Mouse (Mus musculus) gastrocnemius, postnatal 4 days (tissue): ENCODE data around the gene Fbp2. TPM values are rescaled to one million over a fixed set of nuclear protein-coding genes. Genes with fewer than 3 reads are reported as not detected.

Experiments used
- DNase-seq, 2 experiments: peaks; one replicate each; pipeline ENCODE4 v3.0.0; 2021 to 2022; ENCODE audit warnings: low spot score in 2 of 2, mixed read lengths in 2 of 2
- long read RNA-seq, 2 experiments: library from polyadenylated mRNA; stranded (forward); transcript quantifications; one replicate each; pipeline ENCODE4 v2.0.0; 2021
- total RNA-seq, 2 experiments: library from RNA; stranded (reverse); gene quantifications; 2 replicates each; pipeline ENCODE4 v1.2.3; 2021

Gene Fbp2
- 100 to 1,000 TPM; 222 to 224 TPM for total RNA-seq
- long read RNA-seq, experiment 1, transcript Fbp2-201 (7 exons, 1,354 nt) = major isoform, 310 of 334 reads
- long read RNA-seq, experiment 1, partial matches to known transcripts = 6 of 334 reads
- long read RNA-seq, experiment 1, other reads (novel, unspliced or antisense) = 18 of 334 reads
- long read RNA-seq, experiment 2, transcript Fbp2-201 (7 exons, 1,354 nt) = major isoform, 270 of 278 reads
- long read RNA-seq, experiment 2, partial matches to known transcripts = 3 of 278 reads
- long read RNA-seq, experiment 2, other reads (novel, unspliced or antisense) = 5 of 278 reads

DNA sequence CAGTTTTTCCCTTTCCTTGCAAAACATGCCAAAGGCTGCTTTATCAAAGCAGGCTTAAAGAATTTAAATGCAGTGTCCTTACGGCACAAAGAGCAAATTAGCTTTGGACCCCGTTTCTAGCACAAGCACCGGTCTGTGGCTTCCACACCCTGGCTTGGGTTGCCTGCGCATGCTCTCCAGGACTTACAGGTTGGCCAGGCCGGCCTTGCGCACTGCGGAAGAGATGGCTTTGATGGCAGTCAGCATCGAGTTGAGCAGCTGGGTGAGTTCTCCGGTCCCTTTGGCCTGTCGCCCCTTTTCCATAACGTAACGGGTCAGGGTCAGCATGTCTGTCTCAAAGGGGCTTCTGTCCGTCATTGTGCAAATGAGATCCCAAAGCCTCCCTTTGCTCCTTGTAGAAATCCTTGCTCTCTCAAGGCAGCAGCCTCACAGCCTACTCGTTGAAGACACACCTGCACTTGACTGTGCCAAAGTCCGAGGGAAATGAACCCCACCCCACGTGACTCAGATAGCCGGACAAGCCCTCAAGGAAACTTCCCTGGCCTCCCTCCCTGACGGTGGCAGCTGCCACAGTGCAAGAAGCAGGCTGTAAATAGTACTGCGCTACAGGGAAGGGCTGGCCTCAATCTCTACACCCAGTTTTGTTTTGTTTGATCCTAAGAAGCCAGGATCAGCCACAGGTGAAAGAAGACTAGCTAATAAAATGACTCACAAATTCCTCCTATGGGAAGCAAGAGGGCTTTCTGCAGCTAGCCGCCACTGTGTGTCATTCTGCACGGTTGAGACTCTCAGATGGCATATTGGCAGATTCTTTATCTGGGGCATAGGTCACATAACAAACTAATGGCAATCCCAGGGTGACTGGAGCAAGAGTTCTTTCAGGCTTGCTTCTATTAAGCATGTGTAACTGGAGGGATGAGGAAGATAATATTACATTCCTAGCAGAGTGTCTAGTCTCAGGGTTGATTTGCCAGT lies at the start of gene Fbp2:
Gene Fbp2, minus strand, starts transcription at position 482 of the 975 bp plus-strand sequence.
- peak in 1 of 2 experiments; percentile 24 for DNase-seq

DNA sequence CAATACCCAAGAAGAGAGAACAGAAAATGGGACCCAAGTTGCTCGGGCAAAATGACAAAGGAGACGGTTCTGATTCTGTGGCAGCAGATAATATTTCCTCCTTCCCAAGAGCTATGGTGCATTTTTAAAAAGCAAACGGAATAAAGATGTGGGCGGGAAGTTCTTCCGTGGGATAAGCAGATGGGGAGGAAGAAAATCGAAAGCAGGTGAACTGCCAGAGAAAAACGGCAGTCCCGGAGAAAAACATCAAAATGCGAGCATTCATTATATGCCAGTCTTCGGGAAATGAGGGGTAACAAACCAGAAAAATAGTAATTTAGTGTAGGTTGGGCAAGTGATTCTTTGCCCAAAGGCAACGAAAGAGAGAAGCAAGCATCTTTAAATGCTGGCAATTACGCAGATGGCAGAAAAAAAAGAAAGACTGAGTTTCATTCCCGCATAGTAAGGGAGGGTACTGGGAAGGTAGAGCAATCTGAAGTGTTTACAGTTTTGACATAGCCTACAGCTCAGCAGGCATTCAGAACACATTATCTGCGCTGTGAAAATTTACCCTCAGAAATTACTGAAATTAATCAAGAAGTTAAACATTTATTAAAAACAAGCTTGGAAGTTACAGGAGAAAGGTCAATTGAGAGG lies 49.4 kb upstream of the Fbp2 start:
- DNase-seq = no peak

DNA sequence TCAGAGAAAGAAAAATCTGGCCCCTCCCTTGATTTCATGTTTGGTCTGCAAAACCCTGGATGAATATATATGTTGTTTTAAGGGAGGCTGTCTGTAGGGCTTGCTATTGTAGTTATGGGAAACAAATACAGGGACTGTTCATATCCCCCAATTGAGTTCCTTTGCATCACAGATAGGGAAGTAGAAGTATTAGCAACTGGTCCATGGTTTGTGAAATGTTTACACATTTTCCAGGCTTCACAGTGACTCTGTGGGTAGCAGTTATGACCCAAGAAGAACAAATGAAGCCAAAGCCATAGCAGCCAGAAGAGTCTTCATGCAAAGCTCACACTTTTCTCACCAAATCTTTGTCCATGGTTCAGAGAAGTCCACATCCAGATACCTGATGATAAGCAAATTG lies 42.9 kb upstream of the Fbp2 start:
- DNase-seq = no peak

DNA sequence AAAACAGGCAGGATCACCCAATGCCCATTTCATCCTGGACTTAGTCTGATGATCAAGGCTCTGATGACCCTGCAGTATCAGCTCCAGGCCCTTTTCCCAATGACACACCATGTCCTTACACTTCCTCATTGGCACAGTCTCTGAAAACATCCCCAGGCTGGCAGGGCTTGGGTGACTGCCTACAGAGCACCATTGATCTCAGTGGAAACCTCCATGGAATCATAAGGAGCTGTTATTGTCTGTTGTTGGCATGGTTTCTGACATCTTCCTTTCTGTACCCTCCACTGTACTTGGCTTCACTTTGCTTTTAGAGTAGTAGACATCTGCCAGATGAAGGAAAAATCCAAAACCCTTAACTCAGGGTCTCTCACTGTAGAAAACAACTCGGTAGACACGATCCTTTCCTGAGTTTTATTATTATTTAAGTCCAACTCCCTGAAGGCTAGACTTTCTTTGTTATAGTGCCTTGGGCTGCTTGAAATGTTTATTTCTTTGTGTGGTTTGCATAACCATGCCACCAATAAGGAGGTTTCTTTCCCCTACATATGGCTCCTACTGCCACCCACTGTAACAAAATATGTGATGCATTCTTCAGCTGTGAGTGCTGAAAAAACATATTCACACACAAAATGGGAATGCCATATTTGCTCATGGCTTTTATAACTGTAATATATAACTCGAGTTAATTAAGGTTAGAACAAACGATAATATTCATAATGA lies 39.9 kb upstream of the Fbp2 start:
- no peak for DNase-seq

DNA sequence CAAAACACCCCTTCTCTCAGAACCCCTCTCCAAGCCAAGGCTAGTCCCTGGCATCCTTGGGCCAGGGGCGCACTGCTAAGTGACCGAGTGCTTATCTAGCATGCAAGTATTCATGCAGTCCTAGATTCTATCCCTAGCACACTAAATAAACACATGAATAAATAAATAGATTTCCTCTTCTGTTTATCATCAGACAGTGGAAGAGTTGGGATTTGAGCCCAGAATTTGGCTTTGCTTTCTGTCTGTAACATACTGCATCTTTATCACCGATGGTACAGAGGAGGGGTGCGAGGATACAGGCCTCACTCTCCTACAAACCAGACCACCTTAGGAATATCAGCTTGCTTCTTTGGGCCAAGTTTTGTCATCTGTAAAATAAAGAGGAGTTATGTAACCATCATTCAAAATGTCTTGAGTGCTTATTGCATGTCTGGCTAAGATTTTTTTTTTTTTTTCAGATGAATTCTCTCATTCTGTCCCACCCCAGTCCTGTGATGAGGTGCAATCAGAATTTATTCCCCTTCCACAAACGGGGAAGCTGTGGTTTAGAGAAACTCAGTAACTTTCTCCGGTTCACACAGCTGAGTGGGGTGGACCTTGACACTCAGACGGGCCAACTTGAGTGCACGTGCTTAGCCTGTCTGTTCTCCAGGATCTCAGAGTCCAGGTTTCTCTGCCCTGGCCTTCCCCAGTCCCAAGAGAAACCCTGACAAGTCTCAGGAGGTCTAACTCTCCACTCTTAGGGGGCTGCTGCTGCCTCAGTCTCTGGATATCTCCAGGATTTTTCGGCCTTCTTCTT lies 35.0 kb upstream of the Fbp2 start:
- no peak for DNase-seq

DNA sequence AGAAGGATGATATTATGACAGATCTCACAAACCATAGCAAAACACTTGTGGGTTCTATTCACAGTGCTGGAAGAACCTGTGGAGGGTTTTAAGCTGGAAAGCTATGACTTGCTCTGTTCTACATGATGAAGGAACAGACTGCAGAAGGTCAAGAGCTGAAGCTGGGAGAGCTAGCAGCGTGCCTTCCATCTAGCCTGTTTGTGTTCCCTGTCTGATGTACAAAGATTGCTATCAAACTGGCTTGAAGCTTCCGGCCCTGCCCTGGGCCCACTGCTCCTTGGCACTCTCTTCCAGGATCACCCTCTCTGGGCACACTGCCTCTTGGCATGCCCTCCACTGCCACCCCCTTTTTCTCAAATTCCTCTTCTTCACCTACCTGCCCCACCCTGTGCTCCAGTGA lies 31.1 kb upstream of the Fbp2 start:
- DNase-seq = no peak

DNA sequence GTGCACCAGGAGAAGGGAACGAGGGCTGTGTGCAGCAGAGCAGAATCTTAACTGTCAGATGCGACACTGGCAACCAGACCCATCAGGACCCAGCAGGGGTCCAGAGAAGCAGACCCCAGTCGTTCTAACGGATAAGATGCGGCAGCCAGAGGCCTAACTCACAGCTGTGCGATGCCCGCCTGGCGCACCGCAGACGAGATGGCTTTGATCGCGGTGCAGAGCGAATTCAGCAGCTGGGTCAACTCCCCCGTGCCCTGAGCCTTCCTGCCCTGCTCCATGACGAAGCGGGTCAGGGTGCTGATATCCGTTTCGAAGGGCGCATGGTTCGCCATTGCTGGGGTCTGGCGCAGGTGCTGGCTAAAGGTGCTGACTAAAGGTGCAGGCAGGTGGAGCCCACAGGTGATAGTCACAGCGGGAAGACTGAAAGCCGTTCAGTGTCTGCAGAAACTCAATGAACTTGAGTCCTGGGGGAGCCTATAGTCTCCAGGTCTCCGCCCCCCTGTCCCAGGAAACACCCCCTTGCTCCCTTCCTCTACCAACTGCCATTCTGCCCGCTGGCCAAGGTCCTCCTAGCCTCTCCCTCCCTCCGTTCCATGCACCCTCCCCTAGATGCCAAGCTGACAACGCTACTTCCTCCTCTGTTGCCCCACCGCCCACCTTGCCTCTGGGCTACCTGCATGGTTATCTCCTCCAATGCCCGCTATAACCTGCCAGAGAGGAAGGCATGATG lies 29.7 kb upstream of the Fbp2 start, which contains the start of gene Fbp1:
Gene Fbp1, minus strand, starts transcription at position 571 of the 730 bp plus-strand sequence.
- no peak for DNase-seq

DNA sequence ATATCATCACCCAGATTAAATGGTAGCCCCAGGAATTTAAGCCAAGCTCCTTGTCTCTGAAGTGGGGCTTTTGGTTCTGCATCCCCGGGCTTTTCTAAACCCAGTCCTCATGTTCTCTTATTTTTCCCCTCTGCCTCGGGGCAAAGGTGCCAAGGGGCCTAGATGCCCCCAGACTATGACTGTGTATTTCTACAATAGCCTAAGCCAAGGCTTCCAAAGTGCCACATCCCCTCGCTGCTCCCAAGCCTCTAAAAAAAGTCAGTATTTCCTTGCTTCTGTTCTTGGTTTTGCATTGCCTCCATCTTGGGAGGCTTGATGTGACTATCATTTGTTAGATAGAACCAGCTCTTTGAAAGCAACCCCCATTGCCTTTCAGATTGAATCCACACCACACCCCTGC lies 26.3 kb upstream of the Fbp2 start:
- no peak for DNase-seq

DNA sequence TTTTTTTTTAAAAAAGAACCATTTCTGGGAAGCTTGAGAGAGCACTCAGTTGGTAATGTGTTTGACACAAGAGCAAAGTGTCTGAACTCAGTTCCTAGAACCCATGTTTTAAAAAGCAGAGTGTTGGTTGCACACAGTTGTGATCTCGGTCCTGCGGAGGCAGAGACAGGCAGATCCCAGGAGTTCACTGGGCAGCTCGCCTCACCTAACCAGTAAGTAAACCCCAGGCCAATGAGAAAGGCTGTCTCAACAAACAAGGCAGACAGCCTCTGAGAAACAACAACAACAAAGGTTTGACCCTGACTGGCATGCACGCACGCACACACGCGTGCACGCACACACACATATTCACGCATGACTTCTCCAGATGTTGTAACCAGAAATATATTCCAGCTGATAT lies 25.7 kb upstream of the Fbp2 start:
- no peak for DNase-seq

DNA sequence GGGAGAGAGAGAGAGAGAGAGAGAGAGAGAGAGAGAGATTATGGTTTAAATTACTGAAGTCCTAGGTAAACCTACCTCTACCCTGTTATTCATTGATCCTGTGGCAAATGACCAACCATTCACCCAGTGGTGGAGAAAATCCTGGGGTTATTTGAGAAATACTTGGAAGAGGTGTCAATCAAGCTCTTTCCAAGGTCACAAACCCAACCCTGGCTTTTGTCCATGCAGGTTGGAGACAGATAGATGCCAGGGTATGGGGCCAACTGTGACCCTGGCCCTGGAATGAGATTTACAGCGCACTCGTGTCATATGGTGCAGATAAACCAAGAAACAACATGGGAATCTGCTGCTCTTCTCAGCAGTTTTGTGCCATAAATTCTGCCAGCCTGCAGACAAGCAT lies 25.2 kb upstream of the Fbp2 start:
- no peak for DNase-seq

DNA sequence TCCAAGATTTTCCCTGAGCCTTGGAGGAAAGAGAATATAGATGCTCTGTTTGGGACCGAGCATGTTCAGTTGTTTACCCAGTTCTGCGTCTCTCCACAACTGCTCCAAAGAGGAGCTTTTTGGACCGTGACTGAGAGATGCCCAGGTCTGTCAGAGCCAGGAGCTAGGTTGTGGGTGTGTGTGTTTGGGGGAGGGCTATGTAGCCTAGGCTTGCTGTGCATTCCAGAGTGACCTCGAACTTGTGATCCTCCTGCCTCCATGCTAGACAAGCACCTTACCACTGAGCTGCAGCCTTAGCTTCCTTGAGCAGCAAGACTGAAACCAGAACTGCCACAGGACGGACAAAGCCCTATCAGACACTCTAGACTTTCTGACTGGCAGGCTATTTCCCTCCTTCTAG lies 24.6 kb upstream of the Fbp2 start:
- DNase-seq = no peak

DNA sequence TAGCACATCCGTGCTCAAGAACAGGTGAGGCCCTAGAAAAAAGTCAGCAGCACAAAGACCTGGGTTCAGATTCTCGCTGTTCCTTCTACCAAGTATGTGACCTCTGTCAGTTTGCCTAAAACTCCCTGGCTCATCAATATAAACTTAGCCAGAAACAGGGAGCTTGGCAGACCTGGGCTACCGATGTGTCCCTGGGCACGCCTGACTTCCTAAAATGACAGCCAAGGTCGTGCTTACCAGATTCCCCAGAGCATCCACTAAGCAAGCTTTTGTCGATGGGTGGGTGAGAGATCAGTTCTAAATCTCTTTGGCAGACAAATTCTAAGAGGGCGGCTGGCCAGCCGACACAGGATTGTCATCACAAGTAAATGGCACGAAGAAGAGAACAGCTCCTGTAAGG lies 23.1 kb upstream of the Fbp2 start:
- no peak for DNase-seq

DNA sequence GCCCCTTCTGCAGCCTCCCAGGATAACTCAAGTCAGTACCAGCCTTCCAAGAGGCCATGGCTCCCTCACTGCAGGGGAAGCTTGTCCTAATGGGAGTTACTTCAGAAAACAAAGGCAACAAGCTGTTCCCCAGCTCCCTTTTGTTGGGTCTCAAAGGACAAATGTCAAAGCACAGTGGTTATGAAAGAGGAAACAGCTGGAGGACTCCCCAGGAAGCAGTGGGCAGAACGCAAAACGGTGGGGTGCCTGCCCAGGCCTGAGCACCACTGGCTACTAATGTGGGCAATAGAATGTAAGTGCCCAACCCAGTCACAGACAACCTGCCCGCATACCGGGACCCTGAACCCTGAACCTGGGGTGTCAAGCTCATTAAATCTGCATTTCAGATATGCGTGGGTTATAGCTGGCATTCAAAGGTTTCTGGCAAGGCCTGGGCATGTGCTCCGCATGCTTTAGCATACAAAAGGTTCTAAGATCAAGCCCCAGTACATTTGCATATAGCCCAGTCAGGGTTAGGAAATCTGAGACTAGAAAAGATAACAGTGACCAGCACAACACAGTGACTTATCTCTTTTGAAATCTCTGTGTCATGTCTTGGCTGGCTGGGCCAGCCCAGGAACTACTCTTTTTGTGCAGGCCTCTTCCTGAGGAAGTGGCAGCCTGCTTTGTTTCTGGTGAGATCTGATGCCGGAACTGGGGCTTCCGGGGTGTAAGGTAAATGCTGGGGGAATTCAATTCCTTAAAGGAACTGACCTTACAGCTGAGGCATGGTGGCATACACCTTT lies 21.8 kb upstream of the Fbp2 start:
- no peak for DNase-seq

DNA sequence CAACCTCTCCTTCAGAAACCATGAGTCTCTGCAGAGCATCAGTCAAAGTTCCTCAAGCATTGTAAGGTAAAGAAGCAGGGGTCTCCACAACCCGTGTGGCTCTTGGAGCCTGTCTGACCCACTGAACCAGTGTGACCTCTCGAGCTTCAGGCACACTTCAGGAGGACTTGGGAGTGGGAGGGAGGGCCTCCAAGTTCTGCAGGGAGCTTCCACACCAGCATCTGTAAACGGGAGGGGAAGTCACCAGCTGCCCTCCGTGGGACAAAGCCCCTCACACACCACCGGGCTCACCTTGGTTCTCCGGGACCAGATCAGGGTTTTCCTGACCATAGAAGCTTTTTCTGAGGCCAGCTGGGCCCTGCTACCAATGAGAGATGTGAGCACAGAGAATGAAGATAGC lies 21.2 kb upstream of the Fbp2 start:
- DNase-seq = no peak

DNA sequence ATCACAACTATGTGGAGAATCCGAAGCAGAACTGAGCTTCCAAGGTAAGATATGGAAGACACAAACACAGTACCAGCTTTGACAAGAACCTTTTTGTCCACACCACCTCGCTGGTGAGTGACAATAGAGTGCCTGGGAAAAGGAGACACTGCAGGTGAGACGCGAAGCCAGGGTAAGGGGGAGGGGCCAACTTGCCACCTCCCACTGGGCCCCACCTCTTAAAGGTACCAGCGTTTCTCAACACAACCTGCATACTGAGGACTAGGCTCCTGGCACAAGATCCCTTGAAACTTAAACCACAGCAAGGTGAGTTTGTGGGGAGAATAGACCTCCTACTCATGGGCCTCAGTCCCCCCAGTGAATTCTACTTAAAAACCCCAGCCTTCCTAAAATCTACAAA lies 19.0 kb upstream of the Fbp2 start:
- no peak for DNase-seq

DNA sequence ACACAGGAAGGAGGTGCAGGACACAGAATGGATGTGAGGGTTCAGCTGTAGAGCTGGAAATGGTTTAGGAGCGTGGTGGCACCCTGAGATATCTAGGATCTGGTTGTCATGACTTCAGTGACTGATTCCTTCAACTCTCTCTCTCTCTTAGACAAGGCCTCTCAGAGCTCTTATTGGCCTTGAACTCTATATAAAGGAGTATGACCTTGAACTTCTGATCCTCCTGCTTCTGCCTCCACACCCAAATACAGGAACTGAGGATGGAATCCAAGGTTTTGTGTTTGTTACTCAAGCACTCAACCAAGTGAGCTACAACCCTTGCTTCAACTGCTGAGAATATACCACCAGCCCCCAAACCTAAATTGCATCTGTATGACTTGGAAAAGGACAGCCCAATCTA lies 17.9 kb upstream of the Fbp2 start:
- DNase-seq = no peak

DNA sequence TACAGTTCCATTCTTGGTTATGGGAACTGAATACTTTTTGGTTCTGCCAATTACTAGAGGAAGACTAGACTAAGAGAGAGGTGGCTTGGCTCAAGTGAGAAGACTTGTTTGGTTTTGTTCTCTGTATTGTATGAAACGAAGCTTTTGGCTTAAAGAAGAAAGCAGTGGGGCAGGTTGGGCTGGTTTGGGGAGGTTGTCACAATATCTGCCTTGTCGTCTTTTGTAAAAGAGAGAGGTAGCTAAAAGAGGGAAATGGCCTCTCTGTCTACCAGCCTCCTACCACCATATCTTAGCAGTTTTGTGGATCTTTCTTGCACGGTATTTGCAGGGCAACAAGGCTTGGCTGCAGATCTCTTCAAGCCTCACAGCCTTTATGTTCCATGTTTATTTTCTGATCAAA lies 14.0 kb upstream of the Fbp2 start:
- DNase-seq = no peak

DNA sequence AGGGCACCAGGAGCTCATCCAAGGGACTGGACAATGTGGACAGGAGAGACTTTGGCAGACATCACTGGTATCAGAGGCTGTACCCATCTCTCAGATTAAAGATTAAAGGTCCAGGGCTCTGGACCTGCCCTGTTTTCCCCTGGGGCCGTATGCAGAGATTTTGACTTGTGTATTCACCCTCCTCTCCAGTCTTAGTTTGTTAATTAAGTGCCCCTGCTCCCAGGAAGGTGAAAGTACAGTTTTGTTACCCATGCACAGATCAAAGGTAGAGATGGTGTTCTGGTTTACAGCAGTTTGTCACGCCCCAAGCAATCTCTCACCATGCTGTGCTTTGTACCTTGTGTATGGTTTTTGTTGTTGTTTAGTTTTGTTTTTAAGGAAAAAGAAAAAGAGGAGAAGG lies 12.4 kb upstream of the Fbp2 start:
- no peak for DNase-seq

DNA sequence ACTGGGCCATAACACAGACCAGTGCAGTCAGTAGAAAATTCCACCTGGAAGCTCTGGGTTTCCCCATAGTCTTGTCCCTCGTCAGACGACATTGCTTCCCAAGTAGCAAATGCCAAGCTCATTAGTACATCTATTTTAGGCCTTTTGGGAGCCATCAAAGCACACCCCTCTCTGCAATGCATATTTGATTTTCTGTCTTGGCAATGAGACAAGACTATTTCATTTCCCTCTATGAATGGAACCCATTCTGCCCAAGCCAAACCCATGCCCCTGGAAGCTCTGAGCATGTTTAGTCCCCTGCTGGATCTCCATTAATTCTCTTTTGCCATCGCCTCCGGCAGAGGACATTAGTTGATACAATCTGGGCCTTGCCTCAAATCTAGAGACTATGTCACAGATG lies 8.6 kb upstream of the Fbp2 start:
- DNase-seq = no peak
